Mouse (Mus musculus): ENCODE measurements around the gene Ggact. TPM values are rescaled to one million over a fixed set of nuclear protein-coding genes. Genes with fewer than 3 reads are reported as not detected.

Gene Ggact
- total and polyA plus RNA-seq, 2 experiments from 2014 or later: 24.0 to 24.2 TPM

- no peak overlapping the region for H3K4me3 ChIP-seq (ENCODE audit: low read depth, low read length)
- no peaks in the 10 kb centered on the region for H3K27me3 ChIP-seq (ENCODE audit: insufficient read depth, low read length)
- H3K4me1 ChIP-seq (ENCODE audit: insufficient read depth, low read length): 0 out of 2 replicates have a peak, but pooled peaks cover 2% of the 10 kb centered on the region
- H3K9me3 ChIP-seq (ENCODE audit: low read length): no peaks in the 10 kb centered on the region
- DNase-seq (ENCODE audit: low spot score) (no peak), ATAC-seq (ENCODE audit: low FRiP score) (no peak)
- no peak overlapping the region for H3K27ac ChIP-seq (ENCODE audit: low read depth, low read length)
- no peak overlapping the region for H3K9ac ChIP-seq (replicated peaks; ENCODE audit: low read length, poor library complexity, severe bottlenecking)
- TF ChIP-seq CTCF (IDR thresholded peaks at IDR 0.05): no peak
- H3K4me2 ChIP-seq (ENCODE audit: low read depth, low read length, poor library complexity, severe bottlenecking): no peak overlapping the region
- 97% methylated on average over 1 of the region's 1 CpGs for WGBS
- no peaks in the 10 kb centered on the region; the same call in 1 of the 2 replicates for H3K36me3 ChIP-seq (ENCODE audit: insufficient read depth, low read length)
Observed at GRCm38 (mm10) chr14:122896106-122896505, 17.5 kb downstream of the Ggact start.

GRCm38 (mm10) chr14:122891470-122891968, 22.0 kb downstream of the Ggact start:
- no peak overlapping the region for H3K4me3 ChIP-seq (ENCODE audit: low read depth, low read length)
- peaks cover 3% of the 10 kb centered on the region; the same call in 1 of the 2 replicates for H3K36me3 ChIP-seq (ENCODE audit: insufficient read depth, low read length)
- 95% methylated on average over 12 of the region's 12 CpGs for WGBS
- no peaks in the 10 kb centered on the region for H3K27me3 ChIP-seq (ENCODE audit: insufficient read depth, low read length)
- no peak overlapping the region for H3K9ac ChIP-seq (replicated peaks; ENCODE audit: low read length, poor library complexity, severe bottlenecking)
- H3K9me3 ChIP-seq (ENCODE audit: low read length): no peaks in the 10 kb centered on the region
- no peak for TF ChIP-seq CTCF (IDR thresholded peaks at IDR 0.05)
- H3K27ac ChIP-seq (ENCODE audit: low read depth, low read length): no peak overlapping the region
- no peaks in the 10 kb centered on the region for H3K4me1 ChIP-seq (ENCODE audit: insufficient read depth, low read length)
- DNase-seq (ENCODE audit: low spot score) (no peak), ATAC-seq (ENCODE audit: low FRiP score) (no peak; the same call in 1 of the 2 replicates)
- H3K4me2 ChIP-seq (ENCODE audit: low read depth, low read length, poor library complexity, severe bottlenecking): no peak overlapping the region

DNA sequence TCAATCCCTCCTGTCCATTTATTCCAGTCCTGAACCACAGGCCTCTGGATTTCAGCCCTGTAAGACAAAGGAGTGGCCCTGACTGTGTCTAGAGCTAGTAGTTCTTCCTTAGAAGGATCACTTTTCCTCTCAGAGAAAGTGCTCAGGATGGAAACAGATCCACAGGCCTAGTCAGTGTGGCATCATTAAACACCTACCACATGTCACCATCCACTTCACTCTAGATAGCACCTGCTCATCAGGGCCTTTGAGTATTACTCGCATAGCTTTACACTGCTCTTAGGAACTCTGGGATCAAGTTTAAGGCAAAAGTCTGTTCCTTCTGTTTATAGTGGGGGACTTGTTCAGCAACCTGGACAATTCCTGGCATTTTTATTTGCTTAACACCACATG, 25.1 kb downstream of the Ggact start:
- Histone ChIP-seq H3K4me1 (ENCODE audit: insufficient read depth, low read length) (no peaks in the 10 kb centered on the region), H3K4me2 (ENCODE audit: low read depth, low read length, poor library complexity, severe bottlenecking) (no peak overlapping the region), H3K9me3 (ENCODE audit: low read length) (no peaks in the 10 kb centered on the region), H3K36me3 (ENCODE audit: insufficient read depth, low read length) (peaks cover 3% of the 10 kb centered on the region; the same call in 1 of the 2 replicates), H3K9ac (replicated peaks; ENCODE audit: low read length, poor library complexity, severe bottlenecking) (no peak overlapping the region), H3K27ac (ENCODE audit: low read depth, low read length) (no peak overlapping the region), H3K4me3 (ENCODE audit: low read depth, low read length) (no peak overlapping the region), H3K27me3 (ENCODE audit: insufficient read depth, low read length) (no peaks in the 10 kb centered on the region)
- DNase-seq (ENCODE audit: low spot score) (no peak), ATAC-seq (ENCODE audit: low FRiP score) (no peak)
- TF ChIP-seq CTCF (IDR thresholded peaks at IDR 0.05): no peak
- WGBS: 100% methylated on average over 1 of the region's 1 CpGs

GRCm38 (mm10) chr14:122887702-122888479, 25.7 kb downstream of the Ggact start:
- H3K4me3 ChIP-seq (ENCODE audit: low read depth, low read length): no peak overlapping the region
- H3K27me3 ChIP-seq (ENCODE audit: insufficient read depth, low read length): no peaks in the 10 kb centered on the region
- 86% methylated on average over 3 of the region's 3 CpGs for WGBS
- DNase-seq (ENCODE audit: low spot score) (no peak), ATAC-seq (ENCODE audit: low FRiP score) (no peak)
- H3K36me3 ChIP-seq (ENCODE audit: insufficient read depth, low read length): peaks cover 3% of the 10 kb centered on the region; the same call in 1 of the 2 replicates
- H3K4me2 ChIP-seq (ENCODE audit: low read depth, low read length, poor library complexity, severe bottlenecking): no peak overlapping the region
- H3K9me3 ChIP-seq (ENCODE audit: low read length): no peaks in the 10 kb centered on the region
- no peaks in the 10 kb centered on the region for H3K4me1 ChIP-seq (ENCODE audit: insufficient read depth, low read length)
- TF ChIP-seq CTCF (IDR thresholded peaks at IDR 0.05): no peak
- H3K27ac ChIP-seq (ENCODE audit: low read depth, low read length): no peak overlapping the region
- H3K9ac ChIP-seq (replicated peaks; ENCODE audit: low read length, poor library complexity, severe bottlenecking): no peak overlapping the region

DNA sequence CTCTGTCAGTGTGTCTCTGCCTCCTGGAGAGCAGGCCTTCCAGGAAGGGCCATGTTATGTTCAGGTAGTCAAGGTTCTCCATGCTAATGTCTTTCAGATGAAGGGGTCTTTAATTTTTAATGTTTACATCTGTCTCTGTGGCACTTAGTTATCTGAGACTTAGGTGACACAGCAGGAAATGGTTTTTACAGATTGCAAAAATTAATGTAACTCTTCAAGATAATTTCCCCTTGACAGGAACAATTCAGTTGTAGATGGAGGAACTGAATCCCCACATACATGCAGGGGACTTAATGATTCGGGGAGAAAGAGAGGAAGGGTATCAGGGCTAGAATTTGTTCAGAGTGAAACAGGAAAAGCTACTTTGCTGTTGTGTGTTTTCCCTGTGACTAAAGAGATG, 26.3 kb downstream of the Ggact start:
- DNase-seq (ENCODE audit: low spot score) (no peak), ATAC-seq (ENCODE audit: low FRiP score) (no peak)
- H3K4me3 ChIP-seq (ENCODE audit: low read depth, low read length): no peak overlapping the region
- no peaks in the 10 kb centered on the region for H3K27me3 ChIP-seq (ENCODE audit: insufficient read depth, low read length)
- H3K27ac ChIP-seq (ENCODE audit: low read depth, low read length): no peak overlapping the region
- 81% methylated on average over 1 of the region's 1 CpGs for WGBS
- no peaks in the 10 kb centered on the region for H3K9me3 ChIP-seq (ENCODE audit: low read length)
- no peak overlapping the region for H3K4me2 ChIP-seq (ENCODE audit: low read depth, low read length, poor library complexity, severe bottlenecking)
- H3K4me1 ChIP-seq (ENCODE audit: insufficient read depth, low read length): 0 out of 2 replicates have a peak, but pooled peaks cover 6% of the 10 kb centered on the region
- H3K9ac ChIP-seq (replicated peaks; ENCODE audit: low read length, poor library complexity, severe bottlenecking): no peak overlapping the region
- TF ChIP-seq CTCF (IDR thresholded peaks at IDR 0.05): no peak
- 0 out of 2 replicates have a peak, but pooled peaks cover 3% of the 10 kb centered on the region for H3K36me3 ChIP-seq (ENCODE audit: insufficient read depth, low read length)

DNA sequence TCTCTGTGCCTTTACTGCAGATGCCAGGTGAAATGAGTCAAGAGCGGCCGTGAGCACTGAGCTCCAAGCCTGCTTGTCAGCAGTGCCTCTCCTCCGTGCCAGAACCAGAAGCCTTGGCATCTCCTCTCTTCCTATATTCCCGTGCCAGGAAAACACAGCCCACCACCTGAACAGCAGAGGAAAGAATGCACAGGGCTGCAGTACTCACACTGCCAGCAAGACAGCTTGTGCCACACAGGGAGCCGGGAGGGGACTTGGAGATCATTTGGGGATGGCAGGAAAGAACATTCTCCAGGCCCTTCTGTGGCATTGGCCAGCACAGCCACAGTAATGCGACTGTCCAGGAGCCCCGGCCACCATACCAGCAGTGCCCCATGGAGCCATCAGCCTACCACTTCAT, 27.7 kb downstream of the Ggact start:
- 0 out of 2 replicates have a peak, but pooled peaks cover 7% of the 10 kb centered on the region for H3K4me1 ChIP-seq (ENCODE audit: insufficient read depth, low read length)
- no peaks in the 10 kb centered on the region for H3K9me3 ChIP-seq (ENCODE audit: low read length)
- 87% methylated on average over 7 of the region's 7 CpGs for WGBS
- no peaks in the 10 kb centered on the region for H3K27me3 ChIP-seq (ENCODE audit: insufficient read depth, low read length)
- no peak; the same call in 1 of the 2 replicates for ATAC-seq (ENCODE audit: low FRiP score)
- H3K27ac ChIP-seq (ENCODE audit: low read depth, low read length): no peak overlapping the region
- H3K36me3 ChIP-seq (ENCODE audit: insufficient read depth, low read length): 0 out of 2 replicates have a peak, but pooled peaks cover 3% of the 10 kb centered on the region
- TF ChIP-seq CTCF (IDR thresholded peaks at IDR 0.05): no peak
- no peak overlapping the region for H3K9ac ChIP-seq (replicated peaks; ENCODE audit: low read length, poor library complexity, severe bottlenecking)
- DNase-seq (ENCODE audit: low spot score): peak; percentile 78
- H3K4me3 ChIP-seq (ENCODE audit: low read depth, low read length): no peak overlapping the region
- H3K4me2 ChIP-seq (ENCODE audit: low read depth, low read length, poor library complexity, severe bottlenecking): no peak overlapping the region

Data from midbrain, postnatal 0 days (tissue).